Mouse (Mus musculus) bone marrow, adult 2 months (tissue): ENCODE results near the gene Inha.

Experiments
- CTCF ChIP-seq: fragments of 200-500 bp; IDR thresholded peaks from 2 replicates; pipeline ENCODE4 v1.5.1; 2011; ENCODE audit warnings: low read length, control low read depth; ENCODE audit not compliant: control insufficient read depth, insufficient read depth
- POLR2A ChIP-seq: fragments of 200-500 bp; IDR thresholded peaks from 2 replicates; pipeline ENCODE4 v1.6.1; 2011; ENCODE audit warnings: low read depth, mild to moderate bottlenecking, control low read depth, low read length, borderline replicate concordance; ENCODE audit not compliant: control insufficient read depth

DNA sequence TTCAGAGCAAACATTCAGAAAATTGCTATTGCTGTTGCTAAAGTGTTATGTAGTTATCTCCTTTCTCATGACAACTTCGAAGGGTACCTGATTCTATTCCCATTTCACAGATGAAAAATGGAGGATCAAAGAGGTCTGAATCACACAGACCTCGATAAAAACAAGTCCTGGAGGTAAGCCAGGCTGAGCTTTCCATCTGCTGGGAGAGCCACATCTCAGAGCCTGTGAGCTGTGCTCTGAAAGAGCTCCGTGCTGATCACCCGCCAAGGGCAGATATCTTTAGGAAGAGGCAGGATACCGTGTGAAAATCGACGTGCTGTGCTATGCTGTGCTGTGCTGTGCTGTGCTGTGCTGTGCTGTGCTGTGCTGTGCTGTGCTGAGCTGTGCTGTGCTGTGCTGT is 46.6 kb upstream of the Inha start:
- TF ChIP-seq CTCF (no peak), POLR2A (no peak)
